Mouse (Mus musculus) liver, embryonic 13.5 days (tissue): ENCODE measurements around the gene Map1lc3a. TPM values are rescaled to one million over a fixed set of nuclear protein-coding genes. Genes with fewer than 3 reads are reported as not detected.

ENCODE experiments used
- ATAC-seq: fragments of 200-750 bp; cut with Nextera tagmentation; 2 replicates; pipeline ENCODE4 v1.8.0; 2017; ENCODE audit warnings: low read depth, mild to moderate bottlenecking, moderate number of reproducible peaks, moderate library complexity
- DNase-seq: peaks from one replicate; pipeline ENCODE4 v3.0.0; 2022
- H3K27ac ChIP-seq: fragments of 300-500 bp; sonication (generic); 2 replicates; pipeline ENCODE4 v1.5.1; 2015; ENCODE audit warnings: moderate library complexity, mild to moderate bottlenecking, inconsistent platforms
- H3K27me3 ChIP-seq: fragments of 300-500 bp; sonication (generic); 2 replicates; pipeline ENCODE4 v1.6.1; 2015; ENCODE audit warnings: mild to moderate bottlenecking, inconsistent platforms
- H3K36me3 ChIP-seq: fragments of 300-500 bp; sonication (generic); 2 replicates; pipeline ENCODE4 v1.6.1; 2015; ENCODE audit warnings: mild to moderate bottlenecking, inconsistent platforms
- H3K4me1 ChIP-seq: fragments of 300-500 bp; sonication (generic); replicated peaks from 2 replicates; pipeline ENCODE4 v1.6.1; 2015; ENCODE audit warnings: inconsistent platforms
- H3K4me2 ChIP-seq: fragments of 300-500 bp; sonication (generic); 2 replicates; pipeline ENCODE4 v1.6.1; 2015; ENCODE audit warnings: inconsistent platforms, mild to moderate bottlenecking, moderate library complexity
- H3K4me3 ChIP-seq: fragments of 300-500 bp; sonication (generic); replicated peaks from 2 replicates; pipeline ENCODE4 v1.5.1; 2015; ENCODE audit warnings: mild to moderate bottlenecking, inconsistent platforms
- H3K9ac ChIP-seq: fragments of 300-500 bp; sonication (generic); 2 replicates; pipeline ENCODE4 v1.6.1; 2015; ENCODE audit warnings: mild to moderate bottlenecking, inconsistent platforms
- H3K9me3 ChIP-seq: fragments of 300-500 bp; sonication (generic); replicated peaks from 2 replicates; pipeline ENCODE4 v1.6.1; 2016; ENCODE audit warnings: inconsistent platforms
- WGBS: fragments of 180-500 bp; shearing (Covaris S2); methylation state at CpG from one replicate; pipeline ENCODE4 v1.1.7; 2015; ENCODE audit not compliant: insufficient replicate concordance; 5-methylcytosine and 5-hydroxymethylcytosine counted together
- polyA plus RNA-seq: library from polyadenylated mRNA; unstranded; fragments of >200 nt; fragmentation: Nextera tagmentation; extraction: Ambion mirVana; gene quantifications from 2 replicates; pipeline ENCODE4 v1.2.1, GENCODE M21; 2015

Gene Map1lc3a
- polyA plus RNA-seq: 18.7 and 23.4 TPM in 2 replicates

DNA sequence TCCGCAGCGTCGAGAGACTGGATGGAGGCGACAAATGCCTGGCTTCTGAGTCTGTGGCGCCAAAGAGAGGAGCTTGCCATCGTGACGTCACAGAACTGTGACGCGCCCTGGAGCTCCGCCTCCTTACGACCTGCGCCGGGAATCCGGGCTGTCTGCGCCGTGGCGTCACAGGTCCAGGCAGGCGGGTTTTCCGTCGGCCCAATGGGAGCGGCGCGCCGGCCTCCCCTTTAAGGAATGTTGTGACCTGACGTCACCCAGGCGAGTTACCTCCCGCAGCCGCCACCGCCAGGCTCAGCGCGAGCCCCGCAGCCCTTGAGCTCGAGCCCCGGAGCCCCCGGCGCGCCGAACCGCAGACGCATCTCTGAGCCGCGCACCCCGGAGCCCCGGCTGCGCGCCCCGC lies at the start of gene Map1lc3a:
Map1lc3a (plus strand) TSS at position 103 of the 400 bp plus-strand sequence.
- Histone ChIP-seq H3K9me3 (no peaks in the 10 kb centered on the region), H3K4me3 (peak within 1 kb of the TSS; percentile 91), H3K9ac (peak within 1 kb of the TSS; percentile 86), H3K27me3 (no peaks in the 10 kb centered on the region), H3K4me2 (peak within 1 kb of the TSS; percentile 98), H3K27ac (peak within 1 kb of the TSS; percentile 75), H3K4me1 (peaks cover 16% of the 10 kb centered on the region), H3K36me3 (0 out of 2 replicates have a peak, but pooled peaks cover 3% of the 10 kb centered on the region)
- peak; percentile 84 for ATAC-seq
- peak; percentile 94 for DNase-seq
- WGBS: 1% methylated on average over 47 of the region's 47 CpGs

DNA sequence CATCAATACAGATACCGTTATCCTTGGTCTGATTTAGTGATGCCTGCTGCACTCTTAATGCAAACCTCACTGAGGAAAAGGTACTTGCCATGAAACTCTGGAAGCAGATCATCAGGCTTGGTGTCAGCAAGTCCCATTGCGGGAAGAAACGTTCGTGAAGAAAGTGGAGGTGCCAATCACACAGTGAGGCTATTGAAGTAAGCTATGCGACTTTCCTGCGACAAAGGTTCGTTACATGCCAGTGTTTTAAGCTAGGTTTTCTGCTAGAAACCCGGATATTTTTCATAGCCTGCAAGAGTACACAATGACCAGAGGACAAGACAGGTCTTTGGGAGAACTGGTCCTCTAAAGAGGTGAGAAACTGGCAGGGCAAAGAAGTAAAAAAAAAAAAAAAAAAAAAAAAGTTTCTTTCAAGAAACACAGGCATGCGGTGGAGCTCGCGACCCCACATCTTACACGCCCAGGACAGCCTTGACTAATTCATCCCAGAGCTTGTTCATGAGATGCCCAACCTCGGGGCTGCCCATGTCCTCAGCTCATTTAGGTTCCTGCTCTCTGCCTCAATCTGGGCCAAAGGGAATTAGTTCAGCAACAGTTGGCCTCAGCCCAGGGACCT lies 40.2 kb upstream of the Map1lc3a start:
- Histone ChIP-seq H3K4me1 (peaks cover 37% of the 10 kb centered on the region), H3K27me3 (no peaks in the 10 kb centered on the region), H3K36me3 (no peaks in the 10 kb centered on the region), H3K9ac (peak overlapping the region; percentile 91), H3K4me3 (peak overlapping the region; percentile 89), H3K4me2 (peak overlapping the region; percentile 82), H3K9me3 (no peaks in the 10 kb centered on the region), H3K27ac (peak overlapping the region; percentile 62)
- 8% methylated on average over 13 of the region's 13 CpGs for WGBS
- DNase-seq: no peak
- ATAC-seq: peak; percentile 79

DNA sequence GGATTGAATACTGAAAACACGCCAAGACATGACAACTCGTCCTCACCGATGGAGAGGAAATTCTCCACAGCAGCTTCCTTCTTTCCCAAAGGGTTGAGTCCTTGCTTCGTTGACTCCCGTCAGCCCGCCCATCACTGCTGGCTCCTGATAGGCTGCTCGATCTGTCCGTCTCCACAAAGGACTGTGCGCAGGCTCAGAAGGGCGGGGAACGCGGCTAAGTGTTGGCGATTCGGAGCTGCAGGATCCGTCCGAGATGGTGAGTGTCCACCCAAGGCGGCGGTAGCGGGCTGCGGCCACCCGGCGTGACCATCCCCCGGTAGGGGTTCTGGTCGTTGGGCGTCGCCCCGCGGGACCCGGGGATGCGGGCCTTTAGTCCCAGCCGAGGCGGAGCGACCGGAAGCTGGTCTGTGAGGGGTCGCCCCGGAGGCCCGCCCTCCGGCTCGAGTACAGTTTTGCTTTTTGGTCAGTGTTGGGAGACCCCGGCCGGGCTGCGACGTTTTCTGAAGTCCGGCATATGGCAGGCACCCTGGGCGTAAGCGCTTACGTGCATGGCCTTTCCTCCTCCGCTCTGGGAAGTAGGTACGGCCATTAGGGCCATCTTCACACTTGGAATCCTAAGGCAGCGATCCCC lies 39.6 kb upstream of the Map1lc3a start, which contains the start of gene Dynlrb1:
Dynlrb1 (plus strand) TSS at position 172 of the 631 bp plus-strand sequence.
- H3K4me3 ChIP-seq: peak within 1 kb of the TSS; percentile 89
- H3K27ac ChIP-seq: peak within 1 kb of the TSS; percentile 78
- peak; percentile 92 for DNase-seq
- no peaks in the 10 kb centered on the region for H3K9me3 ChIP-seq
- H3K9ac ChIP-seq: peak within 1 kb of the TSS; percentile 91
- H3K4me1 ChIP-seq: peaks cover 39% of the 10 kb centered on the region
- WGBS: under 1% methylated on average over 50 of the region's 50 CpGs
- peak within 1 kb of the TSS; percentile 82 for H3K4me2 ChIP-seq
- H3K27me3 ChIP-seq: no peaks in the 10 kb centered on the region
- H3K36me3 ChIP-seq: no peaks in the 10 kb centered on the region
- peak; percentile 100 for ATAC-seq

DNA sequence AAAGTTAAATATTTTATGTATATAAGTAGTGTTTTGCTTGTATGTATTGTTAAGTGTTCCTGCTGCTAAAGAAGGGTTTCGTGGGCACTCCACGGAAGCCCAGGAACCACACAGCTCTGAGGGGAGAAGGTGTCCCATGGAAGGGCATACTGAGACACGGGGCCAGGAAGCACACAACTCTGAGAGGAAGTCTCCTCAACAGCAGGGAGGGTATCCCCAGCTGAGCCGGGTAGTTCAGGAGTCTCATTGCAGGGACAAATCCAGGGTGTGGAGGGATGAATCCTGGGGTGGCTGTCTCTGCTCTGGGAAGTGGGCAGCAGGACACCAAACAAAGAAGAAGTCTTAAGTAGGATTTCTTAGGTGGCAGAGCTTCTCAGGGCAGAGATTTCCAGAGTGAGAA lies 38.8 kb upstream of the Map1lc3a start:
- Histone ChIP-seq H3K4me2 (peak overlapping the region; percentile 82), H3K4me3 (peak overlapping the region; percentile 89), H3K27me3 (no peaks in the 10 kb centered on the region), H3K36me3 (no peaks in the 10 kb centered on the region), H3K4me1 (peaks cover 39% of the 10 kb centered on the region), H3K9me3 (no peaks in the 10 kb centered on the region), H3K27ac (no peak overlapping the region), H3K9ac (peak overlapping the region; percentile 91)
- DNase-seq (no peak), ATAC-seq (no peak)
- 5% methylated on average over 4 of the region's 4 CpGs for WGBS

DNA sequence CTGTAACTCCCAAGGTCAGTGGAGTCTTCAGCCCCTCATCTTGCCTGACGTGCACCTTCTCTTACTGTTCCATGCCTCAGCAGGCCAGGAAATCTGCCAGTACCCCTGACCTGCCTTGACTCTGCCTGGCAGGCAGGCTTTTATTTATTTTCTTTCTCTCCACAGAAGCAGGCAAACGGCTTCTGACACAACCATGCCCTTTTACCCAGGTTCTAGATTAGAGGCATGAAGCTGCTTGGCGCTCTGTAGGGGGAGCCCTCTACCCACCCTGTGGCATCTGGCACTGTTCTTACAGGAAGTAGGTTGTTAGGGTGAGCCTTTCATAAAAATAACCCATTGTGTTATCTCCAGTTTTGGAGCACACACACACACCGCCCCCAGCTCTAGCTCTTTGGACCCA lies 35.2 kb upstream of the Map1lc3a start:
- H3K36me3 ChIP-seq: peaks cover 35% of the 10 kb centered on the region

DNA sequence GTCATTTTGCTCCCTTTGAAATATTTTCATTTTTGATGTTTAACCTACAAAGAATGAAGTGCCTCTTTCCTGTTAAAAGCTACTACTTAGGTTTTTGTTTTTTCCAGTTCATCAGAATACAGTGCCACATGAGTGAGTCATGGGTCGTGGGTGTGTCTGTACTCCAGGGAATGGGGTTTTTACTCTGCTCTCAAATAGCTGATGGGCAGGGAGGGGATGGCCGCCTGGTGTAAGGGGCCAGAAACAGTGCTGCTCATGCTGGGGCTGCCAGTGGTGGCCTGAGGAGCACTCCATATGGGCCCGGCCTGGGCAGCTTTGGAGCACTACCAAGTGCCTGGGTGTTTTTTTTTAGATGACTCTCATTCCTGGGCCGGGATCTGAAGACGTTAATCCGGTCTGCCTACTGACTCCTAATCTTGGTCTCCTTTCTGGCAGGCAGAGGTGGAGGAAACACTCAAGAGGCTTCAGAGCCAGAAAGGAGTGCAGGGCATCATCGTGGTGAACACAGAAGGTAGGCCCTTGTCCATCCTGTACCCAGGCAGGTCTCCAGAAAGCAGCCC lies 33.7 kb upstream of the Map1lc3a start:
- no peak for ATAC-seq
- H3K4me2 ChIP-seq: no peak overlapping the region
- peaks cover 47% of the 10 kb centered on the region for H3K36me3 ChIP-seq
- H3K27me3 ChIP-seq: no peaks in the 10 kb centered on the region
- H3K9ac ChIP-seq: no peak overlapping the region
- DNase-seq: no peak
- no peaks in the 10 kb centered on the region for H3K9me3 ChIP-seq
- H3K4me1 ChIP-seq: peaks cover 31% of the 10 kb centered on the region
- WGBS: 72% methylated on average over 7 of the region's 7 CpGs
- H3K27ac ChIP-seq: no peak overlapping the region
- no peak overlapping the region for H3K4me3 ChIP-seq

More for the DNA sequence above, 35.2 kb upstream of the Map1lc3a start:
- DNase-seq (no peak), ATAC-seq (no peak)
- Histone ChIP-seq H3K4me2 (no peak overlapping the region), H3K9ac (no peak overlapping the region), H3K27ac (no peak overlapping the region), H3K9me3 (no peaks in the 10 kb centered on the region), H3K4me3 (no peak overlapping the region), H3K4me1 (peaks cover 34% of the 10 kb centered on the region), H3K27me3 (no peaks in the 10 kb centered on the region)
- 61% methylated on average over 4 of the region's 4 CpGs for WGBS

DNA sequence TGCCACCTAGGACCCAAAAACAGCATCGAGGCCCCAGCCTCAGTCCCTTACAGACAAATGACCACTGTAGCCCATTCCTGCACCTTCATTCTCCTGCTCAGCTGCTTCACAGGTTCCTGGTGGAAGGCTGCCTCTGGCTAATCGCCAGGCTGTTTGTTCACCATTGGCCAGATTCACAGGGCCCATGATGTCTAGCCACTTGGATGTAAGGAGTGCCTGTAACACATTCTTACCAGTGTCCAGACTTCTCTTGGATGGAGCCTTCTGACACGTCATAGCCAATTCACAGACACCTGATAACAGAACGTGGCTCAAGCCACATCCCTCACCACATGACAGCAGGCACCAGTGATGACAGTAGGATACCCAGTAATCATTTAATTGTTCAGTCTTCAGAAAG lies 29.9 kb upstream of the Map1lc3a start:
- H3K27me3 ChIP-seq: no peaks in the 10 kb centered on the region
- H3K4me1 ChIP-seq: no peaks in the 10 kb centered on the region
- ATAC-seq (no peak), DNase-seq (no peak)
- no peaks in the 10 kb centered on the region for H3K9me3 ChIP-seq
- WGBS: 62% methylated on average over 4 of the region's 4 CpGs
- H3K9ac ChIP-seq: no peak overlapping the region
- H3K27ac ChIP-seq: no peak overlapping the region
- H3K4me2 ChIP-seq: no peak overlapping the region
- peaks cover 85% of the 10 kb centered on the region for H3K36me3 ChIP-seq
- no peak overlapping the region for H3K4me3 ChIP-seq

DNA sequence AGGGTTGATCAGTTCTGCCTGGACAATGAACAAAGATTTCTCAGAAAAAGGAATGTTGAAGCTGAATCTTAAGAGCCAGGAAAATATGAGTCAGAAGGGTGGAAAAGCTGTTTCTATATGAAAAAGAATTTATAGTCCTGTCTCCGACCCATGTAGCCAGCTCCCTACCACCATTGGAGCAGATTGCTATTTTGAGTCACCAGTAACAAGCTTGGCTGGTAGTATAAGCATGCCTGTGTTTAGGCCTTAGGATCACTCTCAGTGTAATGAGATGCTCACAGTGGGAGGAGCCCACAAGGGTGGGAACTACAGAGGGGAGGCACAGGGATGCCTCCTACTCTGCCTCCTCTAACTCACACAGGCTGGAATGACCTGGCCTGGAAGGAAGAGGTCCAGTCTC lies 27.9 kb upstream of the Map1lc3a start:
- 71% methylated on average over 1 of the region's 1 CpGs for WGBS
- H3K9me3 ChIP-seq: no peaks in the 10 kb centered on the region
- DNase-seq: no peak

DNA sequence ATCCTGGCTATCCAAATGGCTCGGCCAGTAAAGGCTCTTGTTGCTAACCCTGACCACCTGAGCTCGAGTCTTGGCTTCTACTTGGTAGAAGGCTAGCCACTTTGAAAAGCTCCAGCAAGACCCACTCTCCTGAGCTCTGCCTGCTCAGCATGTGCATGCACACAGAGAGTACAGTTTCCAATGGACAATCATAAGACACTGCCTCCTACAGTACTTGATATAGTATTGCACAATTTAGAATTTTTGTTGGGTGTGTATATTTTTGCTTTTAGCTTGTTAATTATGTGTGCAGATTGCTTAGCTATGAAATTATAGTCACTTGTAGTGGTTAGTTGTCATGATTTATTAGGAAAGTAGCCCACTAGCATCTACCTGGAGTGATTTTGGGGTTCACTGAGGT lies 27.4 kb upstream of the Map1lc3a start:
- Histone ChIP-seq H3K9ac (no peak overlapping the region), H3K9me3 (no peaks in the 10 kb centered on the region), H3K27me3 (no peaks in the 10 kb centered on the region), H3K27ac (no peak overlapping the region), H3K4me1 (no peaks in the 10 kb centered on the region), H3K36me3 (peaks cover 76% of the 10 kb centered on the region), H3K4me2 (no peak overlapping the region), H3K4me3 (no peak overlapping the region)
- WGBS: 62% methylated on average over 2 of the region's 2 CpGs
- ATAC-seq: no peak
- DNase-seq: no peak

More for the DNA sequence above, 27.9 kb upstream of the Map1lc3a start:
- no peak overlapping the region for H3K9ac ChIP-seq
- no peaks in the 10 kb centered on the region for H3K27me3 ChIP-seq
- H3K4me2 ChIP-seq: no peak overlapping the region
- peaks cover 81% of the 10 kb centered on the region for H3K36me3 ChIP-seq
- no peak for ATAC-seq
- no peak overlapping the region for H3K4me3 ChIP-seq
- H3K27ac ChIP-seq: no peak overlapping the region
- no peaks in the 10 kb centered on the region for H3K4me1 ChIP-seq

DNA sequence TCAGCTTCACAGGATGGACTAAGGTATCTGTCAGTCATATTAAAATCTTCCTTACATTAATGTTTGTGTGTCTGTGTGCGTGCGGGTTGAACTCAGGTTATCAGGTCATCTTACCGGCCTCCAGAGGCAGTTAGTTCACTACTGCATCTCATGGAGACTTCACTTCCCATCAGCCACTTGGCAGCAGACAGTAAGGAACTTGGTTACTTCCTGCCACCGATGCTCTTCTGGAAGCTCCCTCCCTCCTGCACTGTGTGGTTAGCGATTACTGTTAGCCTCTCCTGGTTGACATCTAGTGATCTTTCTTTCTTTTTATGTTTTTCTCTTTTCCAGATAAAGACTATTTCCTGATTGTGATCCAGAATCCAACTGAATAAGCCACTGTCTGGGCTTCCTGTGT lies 26.5 kb upstream of the Map1lc3a start:
- no peaks in the 10 kb centered on the region for H3K4me1 ChIP-seq
- 80% methylated on average over 5 of the region's 5 CpGs for WGBS
- H3K4me2 ChIP-seq: no peak overlapping the region
- peaks cover 68% of the 10 kb centered on the region for H3K36me3 ChIP-seq
- no peak overlapping the region for H3K27ac ChIP-seq
- ATAC-seq (no peak), DNase-seq (no peak)
- H3K4me3 ChIP-seq: no peak overlapping the region
- H3K27me3 ChIP-seq: no peaks in the 10 kb centered on the region
- no peaks in the 10 kb centered on the region for H3K9me3 ChIP-seq
- H3K9ac ChIP-seq: no peak overlapping the region

DNA sequence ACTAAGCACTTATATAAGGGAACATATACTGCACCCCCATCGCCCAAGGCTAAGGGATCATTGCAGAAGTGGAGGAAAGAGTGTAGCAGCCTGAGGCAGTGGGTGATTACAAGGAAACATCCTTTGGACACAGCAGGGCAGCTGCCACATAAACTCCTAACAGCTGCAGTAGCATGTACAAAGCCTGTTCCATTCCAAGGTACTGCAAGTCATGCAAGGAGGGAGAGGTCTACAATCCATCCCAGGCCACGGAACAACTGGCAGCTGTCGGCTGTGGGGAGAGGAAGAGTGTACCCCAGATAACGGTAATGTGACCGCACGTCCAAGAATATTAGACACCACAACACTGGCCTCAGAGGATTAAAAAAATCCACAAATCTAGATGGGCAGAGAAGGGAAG lies 10.6 kb upstream of the Map1lc3a start:
- ATAC-seq (no peak), DNase-seq (no peak)
- Histone ChIP-seq H3K36me3 (no peaks in the 10 kb centered on the region), H3K9me3 (no peaks in the 10 kb centered on the region), H3K4me3 (no peak overlapping the region), H3K4me1 (no peaks in the 10 kb centered on the region), H3K4me2 (no peak overlapping the region), H3K27me3 (no peaks in the 10 kb centered on the region), H3K9ac (no peak overlapping the region), H3K27ac (no peak overlapping the region)
- WGBS: 66% methylated on average over 6 of the region's 6 CpGs
